Mouse (Mus musculus): ENCODE measurements around the gene Supt3. TPM values are rescaled to one million over a fixed set of nuclear protein-coding genes. Genes with fewer than 3 reads are reported as not detected.

The Supt3 gene
- polyA plus RNA-seq, 1 experiment from 2014 or later: 18.1 TPM

DNA sequence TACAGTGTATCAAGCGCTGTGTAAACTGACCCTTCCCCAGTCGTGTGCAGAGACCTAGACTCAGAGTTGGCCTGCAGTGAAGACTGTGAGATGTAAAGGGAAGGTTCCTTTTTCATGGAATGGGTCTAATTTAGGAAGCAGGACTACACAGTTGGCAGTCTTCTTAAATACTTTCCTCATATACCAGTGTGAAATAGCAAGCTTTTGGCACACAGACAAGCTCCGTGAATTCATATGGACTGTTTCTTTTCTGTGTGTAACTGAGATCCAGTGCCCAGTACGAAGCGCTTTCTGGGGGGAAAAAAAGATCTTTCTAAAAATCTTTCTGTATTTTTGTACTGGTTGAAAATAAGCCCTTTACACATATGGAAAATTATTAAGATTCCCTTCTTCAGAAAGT is 286.8 kb downstream of the Supt3 start:
- no peaks in the 10 kb centered on the region for H3K9me3 ChIP-seq (replicated peaks)
- no peak overlapping the region for H3K4me3 ChIP-seq (replicated peaks)
- H3K4me1 ChIP-seq: peaks cover 8% of the 10 kb centered on the region; the same call in 1 of the 2 replicates
- no peak for ATAC-seq (ENCODE audit: insufficient number of reproducible peaks, low FRiP score, low TSS enrichment, low read depth)
- H3K9ac ChIP-seq: no peak overlapping the region
- 48% methylated on average over 5 of the region's 5 CpGs for WGBS
- H3K27me3 ChIP-seq: no peaks in the 10 kb centered on the region
- H3K4me2 ChIP-seq (replicated peaks): no peak overlapping the region
- peak overlapping the region; percentile 44 for H3K27ac ChIP-seq (replicated peaks)
- H3K36me3 ChIP-seq: no peaks in the 10 kb centered on the region

DNA sequence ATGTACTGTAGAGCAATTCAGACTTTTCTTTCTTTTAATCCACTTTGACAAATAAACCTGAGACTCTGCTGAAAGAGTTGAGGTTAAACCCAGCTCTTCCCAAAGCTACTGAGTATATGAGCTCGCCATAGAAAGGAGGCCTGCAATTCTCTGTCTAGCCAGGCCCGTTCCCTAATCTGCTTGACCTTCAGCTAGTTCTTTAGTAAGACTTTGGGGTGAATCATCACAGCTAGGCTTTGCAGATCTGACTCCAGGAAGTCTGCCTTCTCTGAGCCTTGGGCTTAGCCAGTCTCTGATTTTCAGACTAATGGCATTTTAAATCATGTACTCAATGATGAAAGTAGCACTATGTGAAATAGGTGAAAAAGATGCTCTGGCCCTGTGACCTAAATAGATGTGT is 288.5 kb downstream of the Supt3 start:
- no peaks in the 10 kb centered on the region for H3K36me3 ChIP-seq
- H3K27ac ChIP-seq (replicated peaks): no peak overlapping the region
- H3K4me2 ChIP-seq (replicated peaks): no peak overlapping the region
- H3K4me1 ChIP-seq: peaks cover 8% of the 10 kb centered on the region; the same call in 1 of the 2 replicates
- H3K4me3 ChIP-seq (replicated peaks): no peak overlapping the region
- H3K9ac ChIP-seq: no peak overlapping the region
- no peaks in the 10 kb centered on the region for H3K27me3 ChIP-seq
- 80% methylated on average over 2 of the region's 2 CpGs for WGBS
- H3K9me3 ChIP-seq (replicated peaks): no peaks in the 10 kb centered on the region
- no peak for ATAC-seq (ENCODE audit: insufficient number of reproducible peaks, low FRiP score, low TSS enrichment, low read depth)

DNA sequence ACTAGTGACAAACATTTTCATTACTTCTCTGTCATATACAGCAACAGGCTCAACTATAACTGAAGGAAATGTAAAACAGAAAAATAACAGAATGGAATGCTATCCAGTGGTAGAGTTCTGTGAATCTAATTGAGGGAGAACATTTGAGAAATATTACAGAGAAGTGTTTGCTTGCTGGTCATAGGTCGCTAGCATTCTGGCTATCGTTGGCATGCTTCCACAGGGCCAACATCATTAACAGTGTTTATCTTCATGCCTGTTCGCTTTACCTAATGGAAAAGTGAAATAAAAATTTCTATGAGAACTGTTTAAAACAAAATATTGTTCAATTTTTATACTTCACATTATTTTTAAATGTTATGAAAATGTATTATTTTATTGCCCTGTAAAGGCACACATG is 290.5 kb downstream of the Supt3 start:
- Histone ChIP-seq H3K27me3 (no peaks in the 10 kb centered on the region; the same call in 1 of the 2 replicates), H3K9ac (no peak overlapping the region)

DNA sequence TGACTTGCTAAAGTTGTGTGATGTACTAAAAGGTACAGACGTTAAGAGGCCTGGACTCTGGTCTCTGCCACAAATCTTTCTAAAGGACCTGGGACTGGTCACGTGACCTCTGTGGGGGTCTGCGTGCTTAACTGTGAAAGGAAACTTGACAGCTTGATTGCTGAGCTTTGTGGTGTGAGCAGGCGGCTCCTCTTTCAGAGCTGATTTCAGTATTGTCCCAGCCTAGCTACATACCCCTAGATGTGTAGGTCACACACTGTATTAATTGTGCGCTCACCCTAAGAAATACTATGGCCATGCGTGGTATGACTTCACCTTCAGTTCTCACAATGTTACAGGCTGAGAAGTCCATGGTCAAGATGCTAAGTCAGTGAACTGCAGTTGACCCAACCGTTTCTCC is 291.4 kb downstream of the Supt3 start:
- 80% methylated on average over 7 of the region's 7 CpGs for WGBS
- H3K9me3 ChIP-seq (replicated peaks): no peaks in the 10 kb centered on the region
- no peaks in the 10 kb centered on the region; the same call in 1 of the 2 replicates for H3K27me3 ChIP-seq
- H3K9ac ChIP-seq: no peak overlapping the region
- H3K4me2 ChIP-seq (replicated peaks): no peak overlapping the region
- peaks cover 20% of the 10 kb centered on the region; the same call in 1 of the 2 replicates for H3K4me1 ChIP-seq
- H3K36me3 ChIP-seq: no peaks in the 10 kb centered on the region
- H3K4me3 ChIP-seq (replicated peaks): no peak overlapping the region
- no peak for ATAC-seq (ENCODE audit: insufficient number of reproducible peaks, low FRiP score, low TSS enrichment, low read depth)
- no peak overlapping the region for H3K27ac ChIP-seq (replicated peaks)

More for the DNA sequence above, 290.5 kb downstream of the Supt3 start:
- Histone ChIP-seq H3K4me2 (replicated peaks) (no peak overlapping the region), H3K4me1 (peaks cover 18% of the 10 kb centered on the region; the same call in 1 of the 2 replicates), H3K9me3 (replicated peaks) (no peaks in the 10 kb centered on the region), H3K36me3 (no peaks in the 10 kb centered on the region), H3K27ac (replicated peaks) (no peak overlapping the region), H3K4me3 (replicated peaks) (no peak overlapping the region)
- no peak for ATAC-seq (ENCODE audit: insufficient number of reproducible peaks, low FRiP score, low TSS enrichment, low read depth)
- WGBS: 79% methylated on average over 3 of the region's 3 CpGs

DNA sequence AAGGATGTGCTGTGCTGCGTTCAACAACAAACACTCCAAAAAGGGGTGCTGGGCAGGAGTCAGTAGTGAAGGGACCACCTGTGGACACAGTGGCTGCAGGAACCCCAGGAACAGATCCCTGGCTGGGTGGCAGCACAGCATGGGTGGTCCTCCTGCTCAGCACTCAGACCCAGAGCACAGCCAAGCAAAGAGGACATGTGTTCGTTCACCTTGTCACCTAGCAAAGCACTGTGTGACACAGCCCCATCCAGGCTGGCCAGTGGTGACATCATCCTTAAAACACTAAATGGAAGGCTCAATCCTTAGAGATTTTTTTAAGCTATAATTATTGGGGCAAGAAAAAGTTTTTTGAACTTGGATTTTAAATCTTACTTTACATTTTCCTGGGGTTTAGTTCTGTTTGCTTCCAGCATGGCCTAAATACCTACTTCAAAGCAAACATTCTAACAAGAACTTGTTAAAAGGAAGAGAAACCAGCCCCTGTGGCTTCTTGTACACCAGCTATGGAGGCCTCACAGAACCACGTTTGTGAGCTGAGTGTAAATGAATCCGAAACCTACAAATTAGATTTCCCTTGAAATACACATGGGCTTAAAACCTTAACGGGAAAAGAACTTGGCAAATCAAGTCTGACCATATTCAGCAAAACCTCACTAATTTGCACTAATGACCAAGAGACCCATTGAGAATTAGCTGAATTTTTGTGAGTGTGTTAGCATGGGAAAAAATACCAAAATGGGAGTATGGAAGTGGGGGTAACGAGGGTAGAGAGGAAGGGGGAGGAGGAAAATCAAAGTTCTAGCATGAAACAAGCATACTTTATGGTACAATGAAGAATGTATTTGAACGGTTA is 295.8 kb downstream of the Supt3 start:
- H3K9me3 ChIP-seq (replicated peaks): no peaks in the 10 kb centered on the region
- no peak overlapping the region for H3K4me3 ChIP-seq (replicated peaks)
- no peaks in the 10 kb centered on the region; the same call in none of the 2 replicates for H3K27me3 ChIP-seq
- no peak overlapping the region for H3K4me2 ChIP-seq (replicated peaks)
- H3K9ac ChIP-seq: no peak overlapping the region
- H3K4me1 ChIP-seq: 0 out of 2 replicates have a peak, but pooled peaks cover 11% of the 10 kb centered on the region
- 36% methylated on average over 7 of the region's 7 CpGs for WGBS
- ATAC-seq (ENCODE audit: insufficient number of reproducible peaks, low FRiP score, low TSS enrichment, low read depth): peak; percentile 50; the same call in 1 of the 2 replicates
- H3K27ac ChIP-seq (replicated peaks): peak overlapping the region; percentile 51; the same call in 1 of the 2 replicates
- no peaks in the 10 kb centered on the region for H3K36me3 ChIP-seq

DNA sequence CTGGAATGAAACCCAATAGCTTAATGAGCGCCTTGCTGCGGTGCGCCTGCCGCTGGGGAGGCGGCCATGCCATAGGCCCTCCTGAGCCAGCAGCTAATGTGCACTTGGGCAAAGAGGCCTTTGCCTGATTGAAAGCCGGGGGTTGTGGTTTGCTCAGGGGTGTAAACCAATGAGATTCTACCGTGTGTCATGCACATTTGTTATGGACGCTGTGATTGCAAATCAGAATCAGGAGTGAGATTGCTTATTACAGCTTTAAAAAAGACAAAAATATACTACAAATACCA is 296.3 kb downstream of the Supt3 start:
- Histone ChIP-seq H3K27ac (replicated peaks) (no peak overlapping the region), H3K4me1 (0 out of 2 replicates have a peak, but pooled peaks cover 11% of the 10 kb centered on the region), H3K4me2 (replicated peaks) (no peak overlapping the region), H3K9ac (no peak overlapping the region), H3K9me3 (replicated peaks) (no peaks in the 10 kb centered on the region), H3K4me3 (replicated peaks) (no peak overlapping the region), H3K27me3 (no peaks in the 10 kb centered on the region; the same call in none of the 2 replicates), H3K36me3 (no peaks in the 10 kb centered on the region)
- 38% methylated on average over 8 of the region's 8 CpGs for WGBS
- ATAC-seq (ENCODE audit: insufficient number of reproducible peaks, low FRiP score, low TSS enrichment, low read depth): peak; percentile 88

DNA sequence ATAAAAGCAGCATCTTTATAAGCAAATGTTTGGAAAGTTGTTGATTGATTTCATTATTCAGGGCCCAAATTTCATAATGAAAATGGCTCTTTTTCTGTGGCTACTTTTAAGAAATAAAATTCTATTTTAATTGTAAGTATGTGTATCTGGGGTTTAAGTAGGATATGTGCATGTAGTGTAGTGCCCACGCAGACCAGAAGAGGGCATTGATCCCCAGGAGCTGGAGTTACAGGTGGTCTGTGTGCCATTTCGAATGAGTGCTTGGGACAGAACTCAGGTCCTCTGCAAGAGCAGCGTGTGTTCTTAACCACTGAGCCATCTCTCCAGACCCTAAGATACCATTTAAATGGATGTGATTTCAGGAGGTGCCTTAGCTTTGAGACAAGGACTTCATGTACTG is 296.8 kb downstream of the Supt3 start:
- Histone ChIP-seq H3K9ac (no peak overlapping the region), H3K4me3 (replicated peaks) (no peak overlapping the region), H3K27ac (replicated peaks) (no peak overlapping the region), H3K27me3 (no peaks in the 10 kb centered on the region; the same call in none of the 2 replicates), H3K9me3 (replicated peaks) (no peaks in the 10 kb centered on the region), H3K4me1 (0 out of 2 replicates have a peak, but pooled peaks cover 11% of the 10 kb centered on the region), H3K36me3 (no peaks in the 10 kb centered on the region), H3K4me2 (replicated peaks) (no peak overlapping the region)
- WGBS: 90% methylated on average over 3 of the region's 3 CpGs
- no peak for ATAC-seq (ENCODE audit: insufficient number of reproducible peaks, low FRiP score, low TSS enrichment, low read depth)

DNA sequence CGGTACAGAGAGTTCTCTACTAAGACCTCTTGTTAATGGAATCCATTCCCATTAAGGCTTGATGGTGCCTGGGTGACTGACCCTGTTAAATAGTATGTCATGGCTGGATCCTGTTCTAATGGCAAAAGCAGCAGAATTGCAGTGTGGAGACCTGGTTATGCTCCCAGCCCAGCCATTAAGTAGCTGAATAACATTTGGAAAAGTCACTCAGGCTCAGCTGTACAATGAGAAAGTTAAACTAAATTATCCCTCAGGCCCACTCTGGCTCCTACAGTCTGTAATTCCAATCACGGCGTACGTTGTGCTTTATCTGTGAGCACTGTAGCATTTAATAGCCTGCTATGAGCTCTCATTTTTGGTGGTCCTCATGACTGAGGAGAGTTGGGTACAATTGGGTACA is 300.0 kb downstream of the Supt3 start:
- Histone ChIP-seq H3K9me3 (replicated peaks) (no peaks in the 10 kb centered on the region), H3K4me1 (peaks cover 8% of the 10 kb centered on the region; the same call in 1 of the 2 replicates), H3K4me2 (replicated peaks) (no peak overlapping the region), H3K27ac (replicated peaks) (no peak overlapping the region), H3K36me3 (no peaks in the 10 kb centered on the region), H3K27me3 (no peaks in the 10 kb centered on the region; the same call in none of the 2 replicates), H3K9ac (no peak overlapping the region), H3K4me3 (replicated peaks) (no peak overlapping the region)
- 83% methylated on average over 4 of the region's 4 CpGs for WGBS
- ATAC-seq (ENCODE audit: insufficient number of reproducible peaks, low FRiP score, low TSS enrichment, low read depth): no peak

DNA sequence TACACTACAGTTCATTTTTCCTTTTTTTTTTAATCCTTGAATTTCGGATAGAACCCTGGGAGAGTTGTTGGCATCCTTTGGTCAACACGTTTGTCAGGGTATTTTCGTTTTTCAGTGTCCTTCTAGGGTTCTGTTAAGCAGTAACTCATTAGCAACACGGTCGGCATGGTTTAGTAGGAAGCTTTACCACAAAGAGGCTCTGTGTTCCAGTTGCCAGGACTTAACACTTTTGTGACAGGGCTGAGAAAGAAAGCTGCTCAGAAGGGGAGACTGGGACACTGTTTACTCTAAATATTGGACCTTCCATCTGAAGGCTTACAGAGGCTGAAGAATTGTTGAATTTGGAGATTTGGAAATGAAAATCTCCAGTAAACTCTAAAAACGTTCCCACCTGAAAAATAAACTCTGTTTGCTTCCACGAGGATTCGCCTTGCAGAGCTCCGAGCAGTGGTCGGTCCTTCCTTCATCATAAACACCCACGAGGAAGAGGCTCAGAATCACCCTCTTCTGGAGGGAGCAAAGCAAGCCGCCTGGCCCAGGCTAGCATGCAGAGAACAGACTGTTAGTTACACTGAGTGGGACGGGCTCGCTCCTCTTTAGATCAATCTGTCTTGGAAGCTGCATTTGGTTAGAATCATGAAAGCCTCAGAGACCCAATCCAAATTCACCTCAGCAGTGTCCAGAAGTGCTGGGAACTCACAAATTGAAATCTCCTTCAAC is 301.1 kb downstream of the Supt3 start:
- Histone ChIP-seq H3K9ac (no peak overlapping the region), H3K4me2 (replicated peaks) (no peak overlapping the region), H3K36me3 (no peaks in the 10 kb centered on the region), H3K4me3 (replicated peaks) (no peak overlapping the region), H3K27me3 (no peaks in the 10 kb centered on the region; the same call in 1 of the 2 replicates), H3K27ac (replicated peaks) (no peak overlapping the region), H3K9me3 (replicated peaks) (no peaks in the 10 kb centered on the region), H3K4me1 (peaks cover 6% of the 10 kb centered on the region; the same call in 1 of the 2 replicates)
- 60% methylated on average over 14 of the region's 14 CpGs for WGBS
- no peak for ATAC-seq (ENCODE audit: insufficient number of reproducible peaks, low FRiP score, low TSS enrichment, low read depth)

DNA sequence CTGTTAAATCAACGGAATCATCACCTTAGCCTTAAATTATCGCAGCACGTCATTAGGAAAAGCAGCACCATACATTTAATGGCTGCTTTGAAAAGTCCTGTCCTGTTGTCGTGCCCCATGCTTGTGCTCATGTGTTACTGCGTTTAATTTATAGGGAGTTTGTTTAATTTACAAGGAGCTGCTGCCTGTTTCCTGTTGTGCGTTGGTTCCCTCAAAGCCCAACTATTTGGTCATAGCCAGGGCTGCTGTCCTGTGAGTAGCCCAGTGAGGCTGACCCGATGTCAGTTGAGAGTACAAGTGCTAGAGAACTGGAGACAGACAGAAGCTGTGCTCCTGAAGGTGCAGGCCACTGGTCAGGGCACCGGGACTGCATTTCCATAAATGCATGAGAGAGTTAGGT is 304.6 kb downstream of the Supt3 start:
- H3K4me3 ChIP-seq (replicated peaks): no peak overlapping the region
- H3K4me2 ChIP-seq (replicated peaks): peak overlapping the region; percentile 21
- 57% methylated on average over 8 of the region's 8 CpGs for WGBS
- no peaks in the 10 kb centered on the region for H3K27me3 ChIP-seq
- no peaks in the 10 kb centered on the region for H3K9me3 ChIP-seq (replicated peaks)
- H3K27ac ChIP-seq (replicated peaks): peak overlapping the region; percentile 77
- H3K9ac ChIP-seq: no peak overlapping the region
- H3K36me3 ChIP-seq: no peaks in the 10 kb centered on the region
- H3K4me1 ChIP-seq: peaks cover 8% of the 10 kb centered on the region
- no peak for ATAC-seq (ENCODE audit: insufficient number of reproducible peaks, low FRiP score, low TSS enrichment, low read depth)

DNA sequence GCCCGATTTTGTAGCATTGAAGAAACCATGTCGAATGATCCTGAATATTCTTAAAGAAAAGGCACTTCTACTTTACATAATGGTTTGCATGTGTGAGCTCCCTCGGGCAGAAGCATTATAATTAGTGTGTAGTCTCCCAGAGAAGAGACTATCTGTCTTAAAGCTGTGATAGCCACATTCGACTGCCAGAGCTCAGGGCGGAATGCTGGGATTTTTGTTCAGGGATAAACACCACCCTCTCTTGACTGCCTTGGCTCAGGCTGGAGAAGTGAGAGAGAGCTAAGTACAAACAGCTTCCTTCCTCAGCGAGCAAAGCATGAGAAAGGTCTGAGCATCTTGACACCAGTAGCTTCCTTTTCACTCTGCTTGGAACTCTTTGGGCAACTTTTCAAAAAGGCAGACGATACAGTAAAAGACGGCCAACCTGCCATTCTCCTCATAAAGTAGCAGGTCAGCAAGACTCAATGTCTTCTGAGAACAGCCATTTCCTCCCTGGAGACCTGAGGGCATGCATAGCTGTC is 305.1 kb downstream of the Supt3 start:
- no peak overlapping the region for H3K9ac ChIP-seq
- H3K4me3 ChIP-seq (replicated peaks): no peak overlapping the region
- H3K9me3 ChIP-seq (replicated peaks): no peaks in the 10 kb centered on the region
- ATAC-seq (ENCODE audit: insufficient number of reproducible peaks, low FRiP score, low TSS enrichment, low read depth): peak; percentile 78
- H3K4me2 ChIP-seq (replicated peaks): peak overlapping the region; percentile 21
- H3K4me1 ChIP-seq: peaks cover 12% of the 10 kb centered on the region
- H3K27ac ChIP-seq (replicated peaks): peak overlapping the region; percentile 77
- no peaks in the 10 kb centered on the region for H3K36me3 ChIP-seq
- H3K27me3 ChIP-seq: no peaks in the 10 kb centered on the region
- WGBS: 21% methylated on average over 8 of the region's 8 CpGs
